In genomic region chr5:142505695-142506423, GRCm38 (mm10) we compare ENCODE assay signal across 11 mouse cellular contexts. TPM values are rescaled to one million over a fixed set of nuclear protein-coding genes. Genes with fewer than 3 reads are reported as not detected.
DNase-seq lines count a peak whose midpoint lies in the region; TF ChIP-seq lines count a peak whose summit lies in the region.
"Had no signal": no experiment of that assay in that cellular context is flagged by ENCODE, and none has a peak within 500 bp of the region (broad histone marks: within the 10 kb centered on the region; RNA-seq: fewer than 3 reads in every experiment).

No protein-coding gene starts in this region.

- peak; percentile 19; the same call in 1 of the 2 replicates for TF ChIP-seq CTCF in bone marrow, adult 2 months (IDR thresholded peaks at IDR 0.05; ENCODE audit: control insufficient read depth, insufficient read depth, low read length)

- peak; percentile 41 for DNase-seq in heart, postnatal 4 days
- DNase-seq in heart, postnatal 36 days, result no peak
- DNase-seq in 3T3-L1 (ENCODE audit: low read depth, low spot score) (peak; percentile 54), 416B (ENCODE audit: low read depth) (peak; percentile 39)
- DNase-seq in left cerebral cortex, adult 9 months (ENCODE audit: low spot score in 2 of 2), result no peak
- no peak for DNase-seq in thymus, postnatal 0 days (ENCODE audit: low spot score)
- DNase-seq: kidney, postnatal 10 days; spleen, adult 18-20 months had no signal

- H3K27ac ChIP-seq in bone marrow, adult 2 months (ENCODE audit: control insufficient read depth, insufficient read depth, low read depth, low read length, poor library complexity), result no peak overlapping the region
- H3K27ac ChIP-seq: midbrain, embryonic 12.5 days; neural tube, embryonic 15.5 days had no signal

- no peaks in the 10 kb centered on the region for H3K4me1 ChIP-seq in bone marrow, adult 2 months (ENCODE audit: control insufficient read depth, insufficient read depth, low read length)

- no peak for TF ChIP-seq POLR2A in bone marrow, adult 2 months (IDR thresholded peaks at IDR 0.05; ENCODE audit: borderline replicate concordance, control insufficient read depth, low read depth, low read length)

- WGBS in bone marrow, adult 2 months, result 53% methylated on average over 3 of the region's 3 CpGs

- intact Hi-C loops in heart, postnatal 36 days (cut with DNase I), result no loop called here

- H3K4me3 ChIP-seq in bone marrow, adult 2 months (replicated peaks; ENCODE audit: control insufficient read depth, low read depth, low read length), result no peak overlapping the region
- H3K4me3 ChIP-seq: midbrain, embryonic 12.5 days; neural tube, embryonic 15.5 days had no signal

RNA-seq across cellular contexts. Expression of gene Papolb, which starts 24.0 kb away (rescaled TPM):
- total RNA-seq in heart, postnatal 4 days (2021), result under 1 TPM; 0.18 to 0.19 TPM
- total RNA-seq in heart, postnatal 36 days (2021), result under 1 TPM in 1 of 2 experiments, not detected in 1; 0.14 TPM
- polyA plus RNA-seq in bone marrow, adult 2 months (2011; ENCODE audit: insufficient read depth, insufficient read length, low replicate concordance, missing spikeins), result not detected in 2 replicates
- not detected in 2 replicates for polyA plus RNA-seq in thymus, postnatal 0 days (2015; fragmentation: Nextera tagmentation; extraction: Ambion mirVana)

RNA-seq across cellular contexts. Expression of gene Ap5z1, which starts 42.1 kb away (rescaled TPM):
- total RNA-seq in heart, postnatal 4 days (2021), result 1 to 10 TPM; 6.0 to 8.2 TPM
- total RNA-seq in heart, postnatal 36 days (2021), result 1 to 10 TPM; 6.2 to 6.4 TPM
- polyA plus RNA-seq in bone marrow, adult 2 months (2011; ENCODE audit: insufficient read depth, insufficient read length, low replicate concordance, missing spikeins), result 16.5 and 22.8 TPM in 2 replicates
- 8.1 and 9.3 TPM in 2 replicates for polyA plus RNA-seq in thymus, postnatal 0 days (2015; fragmentation: Nextera tagmentation; extraction: Ambion mirVana)

RNA-seq across cellular contexts. Expression of gene Radil, which starts 45.0 kb away (rescaled TPM):
- 1 to 10 TPM; 3.7 to 5.6 TPM for total RNA-seq in heart, postnatal 4 days (2021)
- 1 to 10 TPM; 1.3 to 1.7 TPM for total RNA-seq in heart, postnatal 36 days (2021)
- polyA plus RNA-seq in bone marrow, adult 2 months (2011; ENCODE audit: insufficient read depth, insufficient read length, low replicate concordance, missing spikeins), result 2.2 TPM in 1 of 2 replicates, not detected in the other
- polyA plus RNA-seq in thymus, postnatal 0 days (2015; fragmentation: Nextera tagmentation; extraction: Ambion mirVana), result 0.39 and 0.44 TPM in 2 replicates

Comparison
In these comparisons a context has a peak if more than half of its experiments do, and no peak if none do; other contexts are left out.
1. DNase-seq: peak in heart, postnatal 4 days (single experiment), 3T3-L1 (single experiment) and 416B (single experiment); none in heart, postnatal 36 days (0 of 2), left cerebral cortex, adult 9 months (0 of 2) and thymus, postnatal 0 days (single experiment).